Mouse (Mus musculus) liver, embryonic 18 days (tissue): ENCODE results near the gene Dync1i1. TPM values are rescaled to one million over a fixed set of nuclear protein-coding genes. Genes with fewer than 3 reads are reported as not detected.

Experiments
- polyA plus RNA-seq: library from polyadenylated mRNA; depleted of rRNA; stranded (reverse); fragments of >200 nt; gene quantifications from 2 replicates; pipeline ENCODE4 v1.2.3, GENCODE M21; 2012; rRNA removed

The Dync1i1 gene
- 0.20 and 0.26 TPM in 2 replicates for polyA plus RNA-seq

DNA sequence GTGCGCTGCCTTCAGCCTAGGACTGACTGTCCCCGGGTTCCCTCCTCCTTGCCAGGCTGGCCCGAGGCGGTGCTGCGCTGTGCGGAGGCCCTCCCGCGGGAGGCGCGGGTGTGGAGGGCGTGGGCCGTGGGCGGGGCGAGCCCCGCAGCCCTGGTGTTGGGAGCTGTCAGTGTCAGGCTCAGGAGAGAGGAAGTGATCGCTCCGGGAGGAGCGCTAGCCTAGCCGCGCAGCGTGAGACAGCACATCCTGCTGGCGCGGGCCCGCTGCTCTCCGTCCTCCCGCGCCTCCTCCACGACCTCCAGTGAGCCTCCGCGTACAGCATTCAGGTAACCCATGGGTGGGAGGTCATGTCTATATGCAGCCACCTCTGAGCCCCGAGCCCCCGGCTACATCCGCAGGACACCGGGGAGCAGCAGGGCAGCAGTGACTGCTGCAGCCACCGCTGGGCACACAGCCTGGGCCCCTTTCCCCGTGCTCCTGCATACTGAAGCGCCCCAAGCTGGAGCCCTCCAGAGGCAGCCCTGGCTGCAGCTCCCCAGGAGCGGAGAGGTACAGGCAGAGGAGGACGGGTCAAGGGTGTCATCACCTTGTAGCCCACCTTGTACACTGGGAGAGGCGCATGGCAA, at the start of gene Dync1i1:
Dync1i1 (plus strand) TSS at position 29 of the 626 bp plus-strand sequence.

Other genes starting within 250 kb of the Dync1i1 start
- 16.0 and 21.4 TPM in 2 replicates for gene Pdk4, start 229.3 kb upstream of the Dync1i1 start, polyA plus RNA-seq